Mouse (Mus musculus) myocyte (in vitro differentiated cells): Measurements from ENCODE around the gene Plekhf1.

Experiments used
- MYOG ChIP-seq, 3 experiments: IDR thresholded peaks; one replicate each; pipeline ENCODE4 v1.6.1; 2011; ENCODE audit warnings: control low read depth in 2 of 3, low read depth in 2 of 3, mild to moderate bottlenecking in 2 of 3; ENCODE audit not compliant: insufficient read length in 2 of 3, control insufficient read depth in 1 of 3, insufficient read depth in 1 of 3
- POLR2AphosphoS2 ChIP-seq: IDR thresholded peaks from one replicate; pipeline ENCODE4 v1.6.1; 2011; ENCODE audit warnings: low read depth, control low read depth; ENCODE audit not compliant: insufficient read length
- TCF12 ChIP-seq: IDR thresholded peaks from one replicate; pipeline ENCODE4 v1.6.1; 2011; ENCODE audit warnings: mild to moderate bottlenecking, control low read depth; ENCODE audit not compliant: poor library complexity, insufficient read depth, severe bottlenecking

- TF ChIP-seq POLR2AphosphoS2, result no peak
- no peak for TF ChIP-seq MYOG (IDR thresholded peaks at IDR 0.05; ENCODE audit: control insufficient read depth in 1 of 3, insufficient read depth in 1 of 3, insufficient read length in 2 of 3, low read depth in 2 of 3)
- TF ChIP-seq TCF12, result no peak
Measured at GRCm38 (mm10) chr7:38191571-38191970, 36.2 kb downstream of the Plekhf1 start.
